Mouse (Mus musculus) kidney, adult 2 months (tissue): ENCODE results near the gene Xpnpep2. TPM values are rescaled to one million over a fixed set of nuclear protein-coding genes. Genes with fewer than 3 reads are reported as not detected.

Experiments
- DNase-seq: peaks from one replicate; pipeline ENCODE4 v3.0.0; 2021
- H3K27ac ChIP-seq: fragments of 200-500 bp; 2 replicates; pipeline ENCODE4 v1.5.1; 2012; ENCODE audit warnings: low read depth, low read length, control low read depth, inconsistent platforms; ENCODE audit not compliant: insufficient read depth
- H3K27me3 ChIP-seq: fragments of 200-500 bp; replicated peaks from 2 replicates; pipeline ENCODE4 v1.6.1; 2012; ENCODE audit warnings: mild to moderate bottlenecking, moderate library complexity, low read length, inconsistent platforms; ENCODE audit not compliant: control insufficient read depth, insufficient read depth
- H3K36me3 ChIP-seq: fragments of 200-500 bp; 2 replicates; pipeline ENCODE4 v1.6.1; 2012; ENCODE audit warnings: mild to moderate bottlenecking, moderate library complexity, low read length, inconsistent platforms; ENCODE audit not compliant: control insufficient read depth, insufficient read depth
- H3K4me1 ChIP-seq: fragments of 200-500 bp; 2 replicates; pipeline ENCODE4 v1.6.1; 2011; ENCODE audit warnings: low read length; ENCODE audit not compliant: control insufficient read depth, insufficient read depth
- H3K4me3 ChIP-seq: fragments of 200-500 bp; 2 replicates; pipeline ENCODE4 v1.5.1; 2011; ENCODE audit warnings: mild to moderate bottlenecking, low read depth, low read length, control low read depth; ENCODE audit not compliant: insufficient read depth
- CTCF ChIP-seq: fragments of 200-500 bp; conservative IDR thresholded peaks from 2 replicates; pipeline ENCODE4 v1.5.1; 2011; ENCODE audit warnings: low read depth, mild to moderate bottlenecking, control low read depth, low read length, moderate library complexity, mixed read lengths; ENCODE audit not compliant: insufficient read depth, insufficient read length
- POLR2A ChIP-seq: fragments of 200-500 bp; IDR thresholded peaks from one replicate; pipeline ENCODE4 v1.6.1; 2011; ENCODE audit warnings: low read depth, low read length, control low read depth
- WGBS: fragments of 180-500 bp; shearing (Covaris S2); methylation state at CpG from one replicate; pipeline ENCODE4 v1.1.7; 2018; 5-methylcytosine and 5-hydroxymethylcytosine counted together
- polyA plus RNA-seq: library from polyadenylated mRNA; depleted of rRNA; stranded (reverse); fragments of >200 nt; gene quantifications from 2 replicates; pipeline ENCODE4 v1.2.3, GENCODE M21; 2012

The Xpnpep2 gene
- polyA plus RNA-seq, 1 experiment = 25.8 TPM

GRCm38 (mm10) chrX:48147741-48148186 is 39.2 kb downstream of the Xpnpep2 start:
- Histone ChIP-seq H3K27ac (no peak overlapping the region), H3K36me3 (no peaks in the 10 kb centered on the region), H3K27me3 (no peaks in the 10 kb centered on the region), H3K4me3 (no peak overlapping the region), H3K4me1 (no peaks in the 10 kb centered on the region)
- no peak for DNase-seq
- TF ChIP-seq POLR2A (no peak), CTCF (no peak)
- 85% methylated on average over 6 of the region's 7 CpGs for WGBS

DNA sequence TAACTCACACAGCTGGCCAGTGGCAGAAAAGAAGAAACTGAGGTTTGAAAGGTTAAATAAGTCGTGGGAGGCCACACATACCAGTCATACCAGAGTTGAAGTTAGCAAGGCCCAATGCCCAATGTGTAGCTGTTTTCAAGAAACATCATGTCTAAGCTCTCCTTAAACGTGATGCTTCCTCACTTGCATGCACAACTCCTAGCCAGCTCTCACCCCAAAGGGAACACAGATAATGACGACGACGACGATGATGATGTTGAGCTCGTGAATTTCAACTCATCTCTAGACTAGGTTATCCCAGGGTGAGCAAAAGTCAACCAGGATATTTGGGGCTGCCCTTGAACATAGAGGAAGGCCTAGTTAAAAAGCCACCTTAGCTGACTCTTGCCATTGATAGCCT is 43.6 kb downstream of the Xpnpep2 start:
- Histone ChIP-seq H3K27me3 (no peaks in the 10 kb centered on the region), H3K36me3 (no peaks in the 10 kb centered on the region), H3K4me1 (no peaks in the 10 kb centered on the region), H3K27ac (no peak overlapping the region), H3K4me3 (no peak overlapping the region)
- 75% methylated on average over 7 of the region's 7 CpGs for WGBS
- no peak for TF ChIP-seq POLR2A
- TF ChIP-seq CTCF = no peak
- DNase-seq = no peak

GRCm38 (mm10) chrX:48153414-48153813 is 44.9 kb downstream of the Xpnpep2 start:
- WGBS = 75% methylated on average over 2 of the region's 2 CpGs
- H3K4me3 ChIP-seq = no peak overlapping the region
- TF ChIP-seq CTCF (no peak), POLR2A (no peak)
- H3K36me3 ChIP-seq = no peaks in the 10 kb centered on the region
- no peak overlapping the region for H3K27ac ChIP-seq
- H3K27me3 ChIP-seq = no peaks in the 10 kb centered on the region
- no peaks in the 10 kb centered on the region for H3K4me1 ChIP-seq
- no peak for DNase-seq

DNA sequence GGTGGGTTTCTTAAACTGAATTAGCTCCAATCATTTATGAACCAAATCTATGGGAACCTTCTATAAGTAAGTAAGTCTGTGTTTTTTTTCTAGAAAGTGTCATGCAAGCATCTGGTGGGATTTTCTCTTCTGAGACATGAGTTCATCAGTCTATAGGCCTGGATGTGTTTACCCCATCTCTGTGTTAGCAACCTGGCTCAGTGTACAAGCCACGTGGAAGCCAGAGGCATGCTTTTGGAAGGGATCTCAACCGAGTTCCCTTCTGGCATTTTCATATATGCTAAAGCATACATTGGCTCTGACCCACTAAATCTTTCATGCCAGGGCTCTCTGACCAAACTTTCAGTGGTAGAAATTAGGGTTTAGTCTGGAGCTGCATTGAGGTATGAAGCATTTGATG is 45.4 kb downstream of the Xpnpep2 start:
- H3K27me3 ChIP-seq = no peaks in the 10 kb centered on the region
- 84% methylated on average over 2 of the region's 2 CpGs for WGBS
- H3K27ac ChIP-seq = no peak overlapping the region
- DNase-seq = no peak
- TF ChIP-seq CTCF (no peak), POLR2A (no peak)
- H3K36me3 ChIP-seq = no peaks in the 10 kb centered on the region
- no peak overlapping the region for H3K4me3 ChIP-seq
- H3K4me1 ChIP-seq = no peaks in the 10 kb centered on the region

- 95% methylated on average over 6 of the region's 6 CpGs for WGBS
- TF ChIP-seq POLR2A (no peak), CTCF (no peak)
- Histone ChIP-seq H3K27me3 (no peaks in the 10 kb centered on the region), H3K4me1 (no peaks in the 10 kb centered on the region), H3K36me3 (no peaks in the 10 kb centered on the region), H3K27ac (no peak overlapping the region), H3K4me3 (no peak overlapping the region)
- DNase-seq = no peak
These were observed 47.0 kb downstream of the Xpnpep2 start for GRCm38 (mm10) chrX:48155489-48155888.

GRCm38 (mm10) chrX:48157396-48157795 is 48.9 kb downstream of the Xpnpep2 start:
- H3K4me3 ChIP-seq = no peak overlapping the region
- no peaks in the 10 kb centered on the region for H3K4me1 ChIP-seq
- TF ChIP-seq CTCF (no peak), POLR2A (no peak)
- H3K27me3 ChIP-seq = no peaks in the 10 kb centered on the region
- H3K27ac ChIP-seq = no peak overlapping the region
- no peaks in the 10 kb centered on the region for H3K36me3 ChIP-seq
- DNase-seq = no peak
- 76% methylated on average over 8 of the region's 8 CpGs for WGBS

- no peak for DNase-seq
- TF ChIP-seq CTCF (no peak), POLR2A (no peak)
- H3K27ac ChIP-seq = no peak overlapping the region
- no peak overlapping the region for H3K4me3 ChIP-seq
- 81% methylated on average over 11 of the region's 11 CpGs for WGBS
- H3K36me3 ChIP-seq = no peaks in the 10 kb centered on the region
- no peaks in the 10 kb centered on the region for H3K27me3 ChIP-seq
- no peaks in the 10 kb centered on the region for H3K4me1 ChIP-seq
These were observed 49.8 kb downstream of the Xpnpep2 start for GRCm38 (mm10) chrX:48158229-48158919.
